Mouse (Mus musculus) myocyte (in vitro differentiated cells): ENCODE data around the gene Dennd2c.

Experiments
- CEBPB ChIP-seq: IDR thresholded peaks from 2 replicates; pipeline ENCODE4 v1.6.1; 2011; ENCODE audit warnings: mild to moderate bottlenecking, moderate library complexity; ENCODE audit not compliant: poor library complexity, insufficient read depth, severe bottlenecking
- E2F4 ChIP-seq: IDR thresholded peaks from one replicate; pipeline ENCODE4 v1.6.1; 2011; ENCODE audit warnings: mild to moderate bottlenecking, control low read depth, moderate library complexity; ENCODE audit not compliant: insufficient read depth
- MAX ChIP-seq: IDR thresholded peaks from one replicate; pipeline ENCODE4 v1.6.1; 2011; ENCODE audit warnings: low read depth, mild to moderate bottlenecking, control low read depth
- MYOD1 ChIP-seq, 3 experiments: IDR thresholded peaks; one replicate each; pipeline ENCODE4 v1.6.1; 2011; ENCODE audit warnings: control low read depth in 2 of 3, low read depth in 2 of 3, mild to moderate bottlenecking in 2 of 3, moderate library complexity in 1 of 3; ENCODE audit not compliant: insufficient read length in 2 of 3, control insufficient read depth in 1 of 3
- MYOG ChIP-seq, 3 experiments: IDR thresholded peaks; one replicate each; pipeline ENCODE4 v1.6.1; 2011; ENCODE audit warnings: control low read depth in 2 of 3, low read depth in 2 of 3, mild to moderate bottlenecking in 2 of 3; ENCODE audit not compliant: insufficient read length in 2 of 3, control insufficient read depth in 1 of 3, insufficient read depth in 1 of 3
- POLR2A ChIP-seq: IDR thresholded peaks from one replicate; pipeline ENCODE4 v1.6.1; 2011; ENCODE audit warnings: low read depth, mild to moderate bottlenecking, control low read depth, moderate library complexity; ENCODE audit not compliant: insufficient read length
- POLR2AphosphoS2 ChIP-seq: IDR thresholded peaks from one replicate; pipeline ENCODE4 v1.6.1; 2011; ENCODE audit warnings: low read depth, control low read depth; ENCODE audit not compliant: insufficient read length
- REST ChIP-seq: IDR thresholded peaks from one replicate; pipeline ENCODE4 v1.6.1; 2011; ENCODE audit warnings: mild to moderate bottlenecking, control low read depth, moderate library complexity; ENCODE audit not compliant: insufficient read depth, insufficient read length
- SRF ChIP-seq: IDR thresholded peaks from one replicate; pipeline ENCODE4 v1.6.1; 2011; ENCODE audit warnings: low read depth; ENCODE audit not compliant: control insufficient read depth, insufficient read length
- TCF12 ChIP-seq: IDR thresholded peaks from one replicate; pipeline ENCODE4 v1.6.1; 2011; ENCODE audit warnings: mild to moderate bottlenecking, control low read depth; ENCODE audit not compliant: poor library complexity, insufficient read depth, severe bottlenecking
- TCF3 ChIP-seq: IDR thresholded peaks from one replicate; pipeline ENCODE4 v1.6.1; 2011; ENCODE audit warnings: low read depth, control low read depth; ENCODE audit not compliant: insufficient read length
- USF1 ChIP-seq: IDR thresholded peaks from one replicate; pipeline ENCODE4 v1.6.1; 2011; ENCODE audit warnings: low read depth, mild to moderate bottlenecking, control low read depth, moderate library complexity

DNA sequence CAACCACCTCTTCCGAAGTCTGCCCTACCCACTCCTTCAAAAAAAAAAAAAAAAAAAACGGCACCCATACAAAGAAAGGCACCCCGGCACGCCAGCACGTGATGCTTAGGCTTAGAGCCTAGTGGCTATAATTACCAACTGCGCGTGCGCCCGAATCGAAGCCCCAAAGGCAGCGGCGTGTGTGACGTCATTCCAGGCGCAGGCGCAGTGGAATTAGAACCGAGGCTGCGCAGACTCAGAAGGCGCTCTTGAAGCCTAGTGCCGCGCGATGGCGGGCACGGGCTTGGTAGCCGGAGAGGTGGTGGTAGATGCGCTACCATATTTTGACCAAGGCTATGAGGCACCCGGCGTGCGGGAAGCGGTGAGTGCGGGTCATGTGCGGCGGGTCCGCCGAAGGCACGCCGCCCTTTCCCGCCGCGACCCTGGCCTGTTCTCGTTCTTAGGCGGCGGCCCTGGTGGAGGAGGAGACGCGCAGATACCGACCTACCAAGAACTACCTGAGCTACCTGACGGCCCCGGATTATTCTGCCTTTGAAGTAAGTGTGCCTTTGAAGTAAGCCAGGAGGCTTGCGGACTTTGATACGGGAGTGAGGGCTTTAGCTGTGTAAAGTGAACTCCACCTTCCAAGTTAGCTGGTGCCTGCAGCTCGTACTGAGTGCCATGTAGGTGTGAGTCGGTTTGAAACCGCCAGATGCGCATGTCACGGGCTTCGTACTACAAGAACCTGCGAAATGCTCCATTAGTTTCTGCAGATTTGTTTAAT is 69.3 kb downstream of the Dennd2c start, which contains the start of gene Bcas2:
- TF ChIP-seq POLR2A (peak; percentile 94), TCF3 (no peak), MAX (no peak), POLR2AphosphoS2 (peak; percentile 94), CEBPB (no peak), E2F4 (no peak), MYOG (IDR thresholded peaks at IDR 0.05; ENCODE audit: control insufficient read depth in 1 of 3, insufficient read depth in 1 of 3, insufficient read length in 2 of 3, low read depth in 2 of 3) (no peak), MYOD1 (IDR thresholded peaks at IDR 0.05; ENCODE audit: control insufficient read depth in 1 of 3, insufficient read length in 2 of 3, low read depth in 2 of 3) (no peak), TCF12 (no peak), SRF (peak; percentile 47), REST (no peak), USF1 (peak; percentile 96)
